Mouse (Mus musculus) right cerebral cortex, postnatal 14 days (tissue): ENCODE measurements at regions not wholly inside any gene's neighbourhood (a gene's known extent, or its start where the extent isn't known, plus 50 kb on each side); places are given as distances from the start of the nearest gene placed in this dataset.
A peak's percentile ranks its signal among the peaks of the same experiment; 100 is the strongest.
"Not testable (repeated sequence)": the region's sequence is repeated elsewhere in the genome, so short reads cannot be mapped to it uniquely, and the experiment has no call there.

Experiments used
- DNase-seq: peaks from one replicate; pipeline ENCODE4 v3.0.0; 2022

DNA sequence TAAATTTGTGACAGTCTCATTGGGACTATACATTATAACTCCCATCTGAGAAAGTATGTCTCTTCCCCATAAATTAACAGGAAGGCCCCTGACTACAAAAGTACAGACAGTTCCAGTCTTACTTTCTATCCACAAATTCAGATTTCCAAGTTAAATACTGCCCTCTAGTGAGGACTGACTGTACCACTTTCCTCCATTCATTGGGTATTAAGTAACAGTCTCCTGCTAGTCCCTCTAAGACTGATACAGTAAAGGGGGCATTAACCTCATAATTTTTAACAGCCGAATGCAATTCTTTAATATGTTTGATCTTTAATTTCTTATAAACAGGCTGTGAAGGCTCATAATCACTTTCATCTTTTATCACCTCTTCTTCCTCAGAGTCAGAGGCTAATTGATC is 131.0 kb upstream of the Adcyap1 start:
- not testable (repeated sequence) for DNase-seq

DNA sequence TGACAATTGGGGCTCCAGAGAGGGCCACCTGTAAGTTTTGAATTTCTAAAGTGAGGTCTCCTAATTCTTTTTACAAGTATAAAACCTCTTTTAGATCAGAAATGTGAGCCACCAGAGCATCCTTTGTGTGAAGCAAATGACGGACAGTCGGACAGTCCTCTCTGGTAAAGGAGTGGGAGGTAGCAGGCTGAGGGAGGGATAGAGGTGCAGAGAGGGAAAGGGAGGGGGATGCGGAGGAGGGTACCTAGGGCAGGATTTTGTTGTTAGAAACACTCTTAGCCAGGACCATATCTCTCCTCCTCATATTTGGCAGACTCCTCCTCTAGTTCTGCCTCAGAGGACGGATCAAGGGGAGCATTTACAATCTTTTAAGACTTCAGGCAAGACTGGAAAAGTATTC is 130.3 kb upstream of the Adcyap1 start:
- no peak for DNase-seq

DNA sequence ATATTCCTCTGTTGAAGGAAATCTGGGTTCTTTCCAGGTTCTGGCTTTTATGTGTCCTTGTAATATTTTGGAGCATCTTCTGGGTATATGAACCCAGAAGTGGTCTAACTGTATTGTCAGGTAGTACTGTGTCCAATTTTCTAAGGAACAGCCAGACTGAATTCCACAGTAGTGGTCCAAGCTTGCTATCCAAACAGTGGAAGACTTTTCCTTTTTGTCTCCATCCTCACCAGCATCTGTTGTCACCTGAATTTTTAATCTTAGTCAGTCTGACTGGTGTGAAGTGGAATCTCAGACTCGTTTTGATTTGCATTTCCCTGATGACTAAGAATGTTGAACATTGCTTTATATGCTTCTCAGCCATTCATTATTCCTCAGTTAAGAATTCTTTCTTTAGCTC is 114.8 kb upstream of the Adcyap1 start:
- DNase-seq: no peak

DNA sequence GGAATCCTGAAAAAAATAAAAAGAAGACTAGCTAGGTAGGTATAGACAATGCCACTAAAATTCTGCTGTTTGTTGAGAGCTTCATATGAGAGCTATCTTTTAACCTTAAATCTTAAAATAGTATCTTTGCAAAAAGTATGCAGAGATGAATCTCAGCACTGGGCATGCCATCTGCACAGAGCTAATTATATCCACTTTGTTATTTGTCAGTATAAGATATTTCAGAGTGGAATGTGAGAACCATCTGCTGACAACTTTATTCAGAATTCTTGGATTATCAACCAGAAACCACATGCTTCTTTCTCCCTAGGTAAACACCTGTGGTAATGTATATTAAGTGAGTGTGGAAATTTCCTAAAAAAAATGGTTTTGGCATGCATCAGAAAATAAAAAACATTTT is 94.3 kb upstream of the Adcyap1 start:
- DNase-seq: no peak

DNA sequence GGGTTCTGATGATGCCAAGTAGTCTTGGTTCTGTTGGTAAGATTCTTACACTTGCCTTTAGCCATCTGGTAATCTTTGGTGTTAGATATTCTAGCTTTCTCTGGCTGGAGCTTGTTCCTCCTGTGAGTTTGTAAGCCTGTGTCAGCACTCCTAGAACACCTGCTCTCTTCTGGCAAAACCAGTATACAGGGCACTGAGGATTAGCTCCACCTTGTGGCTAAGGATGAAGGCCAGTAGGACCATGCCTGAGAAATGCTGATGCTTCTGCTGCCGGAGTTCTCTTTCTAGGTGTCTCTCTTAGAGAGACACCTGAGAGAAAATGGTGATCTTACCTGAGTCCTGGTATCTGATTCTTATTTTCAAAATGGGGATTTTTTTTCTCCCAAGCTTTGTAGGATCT is 58.8 kb upstream of the Adcyap1 start:
- peak; percentile 11 for DNase-seq

DNA sequence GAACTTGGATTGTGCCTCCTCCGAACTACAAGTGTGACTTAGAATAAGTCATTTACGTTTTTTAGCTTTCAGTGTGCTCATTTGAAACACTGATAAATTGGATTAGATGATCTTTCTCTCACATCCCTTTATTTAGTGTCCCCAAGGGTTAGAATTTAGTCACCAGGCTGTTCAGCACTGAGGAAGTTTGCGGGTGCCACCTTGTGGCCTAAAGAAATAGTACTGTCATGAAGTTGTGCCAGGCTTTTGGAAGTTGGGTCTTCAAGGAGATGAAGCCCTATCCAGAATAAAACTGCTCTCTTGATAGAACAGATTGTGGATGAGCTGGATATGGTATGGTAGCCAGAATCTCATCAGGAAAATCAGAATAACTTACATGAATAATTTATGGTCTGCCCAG is 57.7 kb upstream of the Adcyap1 start:
- DNase-seq: peak; percentile 66
